Mouse (Mus musculus): ENCODE measurements around the gene Cers5. TPM values are rescaled to one million over a fixed set of nuclear protein-coding genes. Genes with fewer than 3 reads are reported as not detected.

Gene Cers5
- polyA plus RNA-seq, 1 experiment from 2014 or later, result 51.6 TPM

GRCm38 (mm10) chr15:99787625-99788120 is 15.0 kb upstream of the Cers5 start:
- WGBS, result 58% methylated on average over 9 of the region's 9 CpGs
- peak overlapping the region; percentile 42; the same call in 1 of the 2 replicates for H3K27ac ChIP-seq (replicated peaks)
- no peak for ATAC-seq (ENCODE audit: extremely low read depth, insufficient number of reproducible peaks, low FRiP score, low TSS enrichment)

GRCm38 (mm10) chr15:99778677-99779335 is 6.1 kb upstream of the Cers5 start:
- no peak for ATAC-seq (ENCODE audit: extremely low read depth, insufficient number of reproducible peaks, low FRiP score, low TSS enrichment)
- Histone ChIP-seq H3K4me2 (no peak overlapping the region), H3K9me3 (no peaks in the 10 kb centered on the region), H3K9ac (no peak overlapping the region), H3K4me1 (no peaks in the 10 kb centered on the region), H3K4me3 (no peak overlapping the region), H3K27ac (replicated peaks) (no peak overlapping the region), H3K27me3 (replicated peaks) (no peaks in the 10 kb centered on the region), H3K36me3 (peaks cover 52% of the 10 kb centered on the region)
- whole genome bisulfite sequencing, result 88% methylated on average over 16 of the region's 16 CpGs

More at GRCm38 (mm10) chr15:99787625-99788120, 15.0 kb upstream of the Cers5 start:
- Histone ChIP-seq H3K27me3 (replicated peaks) (no peaks in the 10 kb centered on the region), H3K9me3 (no peaks in the 10 kb centered on the region), H3K4me2 (no peak overlapping the region), H3K9ac (no peak overlapping the region), H3K4me3 (no peak overlapping the region), H3K4me1 (peaks cover 7% of the 10 kb centered on the region), H3K36me3 (peaks cover 83% of the 10 kb centered on the region)

DNA sequence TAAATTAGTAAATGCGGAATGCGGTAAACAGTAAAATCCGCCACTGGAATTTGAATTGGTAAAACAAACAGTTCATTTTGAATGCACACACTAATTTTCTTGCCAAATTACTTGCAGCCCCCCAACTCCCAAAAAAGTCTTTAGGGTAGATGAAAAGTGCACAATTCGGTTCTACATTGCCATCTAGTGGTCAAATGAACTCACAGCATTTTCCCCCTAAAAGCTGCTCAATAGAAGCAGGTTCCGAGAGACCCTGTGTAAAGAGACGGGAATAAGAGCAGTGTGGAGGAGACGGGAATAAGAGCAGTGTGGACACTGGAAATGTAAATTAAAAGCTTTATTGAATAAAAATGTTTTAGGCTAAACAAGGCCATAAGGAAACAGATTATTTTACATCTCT is 5.5 kb upstream of the Cers5 start:
- no peaks in the 10 kb centered on the region for H3K4me1 ChIP-seq
- no peak overlapping the region for H3K9ac ChIP-seq
- H3K9me3 ChIP-seq, result no peaks in the 10 kb centered on the region
- H3K27me3 ChIP-seq (replicated peaks), result no peaks in the 10 kb centered on the region
- H3K36me3 ChIP-seq, result peaks cover 45% of the 10 kb centered on the region
- H3K4me2 ChIP-seq, result no peak overlapping the region
- H3K27ac ChIP-seq (replicated peaks), result no peak overlapping the region
- no peak overlapping the region for H3K4me3 ChIP-seq
- WGBS, result 31% methylated on average over 7 of the region's 7 CpGs
- no peak for ATAC-seq (ENCODE audit: extremely low read depth, insufficient number of reproducible peaks, low FRiP score, low TSS enrichment)

DNA sequence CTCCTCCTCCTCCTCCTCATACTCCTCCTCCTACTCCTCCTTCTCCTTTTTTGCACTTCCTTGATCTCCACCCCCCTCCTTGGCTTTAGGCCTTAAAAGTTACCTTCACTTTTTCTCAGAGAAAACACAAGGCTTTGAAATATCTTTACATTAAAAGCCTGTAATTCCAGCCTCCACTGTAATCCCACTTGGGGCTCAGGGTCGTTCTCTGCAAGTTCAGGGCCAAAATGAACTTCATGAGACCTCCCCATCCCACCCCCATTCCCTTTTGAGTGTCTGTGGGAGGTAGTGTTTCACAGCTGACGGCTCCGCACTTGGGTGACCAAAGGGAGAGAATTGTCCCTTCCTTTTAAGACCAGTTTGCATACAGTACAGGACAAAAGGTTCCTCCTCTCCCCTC is 240 bp upstream of the Cers5 start:
- peaks cover 18% of the 10 kb centered on the region for H3K4me1 ChIP-seq
- peak overlapping the region; percentile 90 for H3K4me2 ChIP-seq
- H3K36me3 ChIP-seq, result no peaks in the 10 kb centered on the region; the same call in 1 of the 2 replicates
- H3K4me3 ChIP-seq, result no peak overlapping the region
- no peaks in the 10 kb centered on the region for H3K27me3 ChIP-seq (replicated peaks)
- 37% methylated on average over 3 of the region's 3 CpGs for WGBS
- no peak overlapping the region; the same call in 1 of the 2 replicates for H3K27ac ChIP-seq (replicated peaks)
- ATAC-seq (ENCODE audit: extremely low read depth, insufficient number of reproducible peaks, low FRiP score, low TSS enrichment), result no peak
- H3K9me3 ChIP-seq, result no peaks in the 10 kb centered on the region
- no peak overlapping the region for H3K9ac ChIP-seq

GRCm38 (mm10) chr15:99772277-99772880 is 306 bp downstream of the Cers5 start:
- Histone ChIP-seq H3K27me3 (replicated peaks) (no peaks in the 10 kb centered on the region), H3K36me3 (no peaks in the 10 kb centered on the region; the same call in 1 of the 2 replicates), H3K4me2 (peak overlapping the region; percentile 90), H3K9ac (peak overlapping the region; percentile 92), H3K9me3 (no peaks in the 10 kb centered on the region), H3K4me1 (peaks cover 23% of the 10 kb centered on the region), H3K4me3 (peak overlapping the region; percentile 80), H3K27ac (replicated peaks) (peak overlapping the region; percentile 87)
- ATAC-seq (ENCODE audit: extremely low read depth, insufficient number of reproducible peaks, low FRiP score, low TSS enrichment), result peak; percentile 90
- WGBS, result under 1% methylated on average over 36 of the region's 41 CpGs

- H3K4me2 ChIP-seq, result peak overlapping the region; percentile 90
- ATAC-seq (ENCODE audit: extremely low read depth, insufficient number of reproducible peaks, low FRiP score, low TSS enrichment), result peak; percentile 34
- H3K4me1 ChIP-seq, result peaks cover 23% of the 10 kb centered on the region
- peak overlapping the region; percentile 92 for H3K9ac ChIP-seq
- H3K4me3 ChIP-seq, result peak overlapping the region; percentile 80
- peak overlapping the region; percentile 87 for H3K27ac ChIP-seq (replicated peaks)
- H3K36me3 ChIP-seq, result no peaks in the 10 kb centered on the region
- H3K27me3 ChIP-seq (replicated peaks), result no peaks in the 10 kb centered on the region
- no peaks in the 10 kb centered on the region for H3K9me3 ChIP-seq
- WGBS, result under 1% methylated on average over 59 of the region's 59 CpGs
Observed at GRCm38 (mm10) chr15:99771601-99772276, 946 bp downstream of the Cers5 start.

- 7% methylated on average over 5 of the region's 5 CpGs for WGBS
- peak overlapping the region; percentile 90 for H3K4me2 ChIP-seq
- H3K9ac ChIP-seq, result peak overlapping the region; percentile 92
- peak overlapping the region; percentile 80 for H3K4me3 ChIP-seq
- ATAC-seq (ENCODE audit: extremely low read depth, insufficient number of reproducible peaks, low FRiP score, low TSS enrichment), result no peak
- H3K36me3 ChIP-seq, result no peaks in the 10 kb centered on the region
- peak overlapping the region; percentile 87 for H3K27ac ChIP-seq (replicated peaks)
- peaks cover 23% of the 10 kb centered on the region for H3K4me1 ChIP-seq
- no peaks in the 10 kb centered on the region for H3K27me3 ChIP-seq (replicated peaks)
- H3K9me3 ChIP-seq, result no peaks in the 10 kb centered on the region
Observed at GRCm38 (mm10) chr15:99771004-99771500, 1.6 kb downstream of the Cers5 start.

- 81% methylated on average over 1 of the region's 1 CpGs for WGBS
- Histone ChIP-seq H3K27me3 (replicated peaks) (no peaks in the 10 kb centered on the region), H3K9me3 (no peaks in the 10 kb centered on the region), H3K4me3 (no peak overlapping the region), H3K4me1 (peaks cover 23% of the 10 kb centered on the region), H3K27ac (replicated peaks) (no peak overlapping the region), H3K9ac (no peak overlapping the region), H3K36me3 (peaks cover 15% of the 10 kb centered on the region; the same call in 1 of the 2 replicates), H3K4me2 (no peak overlapping the region)
- ATAC-seq (ENCODE audit: extremely low read depth, insufficient number of reproducible peaks, low FRiP score, low TSS enrichment), result no peak
Observed at GRCm38 (mm10) chr15:99768761-99769160, 3.9 kb downstream of the Cers5 start.

- Histone ChIP-seq H3K9ac (no peak overlapping the region), H3K27me3 (replicated peaks) (no peaks in the 10 kb centered on the region), H3K9me3 (no peaks in the 10 kb centered on the region), H3K27ac (replicated peaks) (no peak overlapping the region), H3K4me3 (no peak overlapping the region), H3K4me2 (no peak overlapping the region), H3K4me1 (peaks cover 23% of the 10 kb centered on the region), H3K36me3 (peaks cover 15% of the 10 kb centered on the region; the same call in 1 of the 2 replicates)
- ATAC-seq (ENCODE audit: extremely low read depth, insufficient number of reproducible peaks, low FRiP score, low TSS enrichment), result no peak
- 68% methylated on average over 4 of the region's 4 CpGs for WGBS
Observed at GRCm38 (mm10) chr15:99767467-99767866, 5.2 kb downstream of the Cers5 start.

DNA sequence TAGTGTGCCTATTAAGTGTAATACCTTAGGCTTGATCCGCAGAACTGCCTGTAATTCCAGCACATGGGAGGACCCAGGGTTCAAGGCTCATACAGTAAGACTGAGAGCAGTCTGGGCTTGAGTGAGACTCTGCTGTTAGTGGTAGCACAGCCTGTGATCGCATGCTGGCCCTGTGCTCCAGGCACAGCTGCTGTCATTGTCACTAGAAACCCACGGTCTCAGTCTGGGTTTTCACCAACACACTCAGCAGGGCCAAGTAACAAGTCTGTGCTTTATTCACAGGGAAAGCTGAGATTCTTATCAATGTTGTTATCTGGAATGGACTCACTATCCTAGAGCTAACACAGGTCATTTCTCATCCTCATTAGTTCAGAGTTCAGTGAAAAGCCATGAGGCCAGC is 18.5 kb downstream of the Cers5 start:
- WGBS, result 65% methylated on average over 3 of the region's 3 CpGs
- H3K4me1 ChIP-seq, result peaks cover 7% of the 10 kb centered on the region; the same call in 1 of the 2 replicates
- peaks cover 16% of the 10 kb centered on the region for H3K36me3 ChIP-seq
- H3K4me3 ChIP-seq, result no peak overlapping the region
- no peaks in the 10 kb centered on the region for H3K27me3 ChIP-seq (replicated peaks)
- no peaks in the 10 kb centered on the region for H3K9me3 ChIP-seq
- H3K27ac ChIP-seq (replicated peaks), result no peak overlapping the region
- no peak overlapping the region for H3K4me2 ChIP-seq
- no peak for ATAC-seq (ENCODE audit: extremely low read depth, insufficient number of reproducible peaks, low FRiP score, low TSS enrichment)
- no peak overlapping the region for H3K9ac ChIP-seq

DNA sequence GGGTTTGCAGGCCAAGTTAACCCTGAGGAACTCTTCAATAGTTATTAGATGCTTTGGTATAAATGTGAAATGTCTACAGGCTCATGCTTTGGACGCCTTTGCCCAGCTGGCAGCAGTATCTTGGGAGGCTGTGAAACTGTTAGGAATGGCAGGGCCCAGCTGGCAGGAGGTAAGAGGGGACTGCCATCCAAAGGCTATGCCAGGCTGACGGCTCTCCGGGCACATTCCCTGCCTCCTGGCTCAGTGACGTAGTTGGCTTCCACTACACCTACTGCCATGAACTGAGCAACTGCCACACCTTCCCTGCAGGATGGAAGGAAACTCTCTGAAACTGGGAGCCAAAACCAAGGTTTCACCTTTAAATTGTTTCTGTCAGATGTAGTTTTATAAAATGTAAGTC is 32.5 kb downstream of the Cers5 start:
- Histone ChIP-seq H3K4me1 (no peaks in the 10 kb centered on the region), H3K4me2 (no peak overlapping the region), H3K36me3 (peaks cover 99% of the 10 kb centered on the region), H3K4me3 (no peak overlapping the region), H3K9me3 (no peaks in the 10 kb centered on the region), H3K9ac (no peak overlapping the region), H3K27me3 (replicated peaks) (no peaks in the 10 kb centered on the region), H3K27ac (replicated peaks) (no peak overlapping the region)
- ATAC-seq (ENCODE audit: extremely low read depth, insufficient number of reproducible peaks, low FRiP score, low TSS enrichment), result no peak
- WGBS, result 96% methylated on average over 4 of the region's 4 CpGs
